Mouse (Mus musculus): ENCODE data around the gene Hsf4.

The Hsf4 gene

DNA sequence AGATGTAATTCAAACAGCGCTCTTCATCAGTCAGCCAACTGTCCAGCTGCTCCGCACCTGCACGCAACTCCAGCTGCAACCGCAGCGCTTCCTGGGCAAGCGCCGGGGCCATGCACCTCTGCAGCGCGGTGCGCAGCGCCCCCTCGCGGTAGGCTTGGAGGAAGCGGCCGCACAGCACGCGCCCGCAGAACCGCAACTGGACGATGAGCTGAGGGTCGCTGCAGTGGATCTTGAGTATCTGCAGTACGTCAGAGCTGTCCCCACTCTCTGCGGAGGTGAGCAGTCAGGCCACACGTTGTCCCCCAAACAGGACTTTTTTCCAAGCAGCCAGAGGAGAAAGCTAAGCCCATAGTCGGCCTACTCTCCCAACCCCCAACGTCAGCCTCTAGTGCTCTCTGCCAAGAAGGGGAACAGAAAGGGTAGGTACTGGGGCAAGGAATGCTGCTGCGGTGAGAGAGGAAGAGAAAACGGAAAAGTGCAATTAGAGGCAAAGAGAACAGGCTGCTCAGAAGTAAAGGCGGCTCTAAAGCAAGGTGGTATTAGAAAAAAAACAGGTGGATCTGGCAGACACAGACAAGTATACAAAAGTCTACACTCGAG, 9.8 kb upstream of the Hsf4 start:
- no peak for DNase-seq (ENCODE audit: low read depth)

DNA sequence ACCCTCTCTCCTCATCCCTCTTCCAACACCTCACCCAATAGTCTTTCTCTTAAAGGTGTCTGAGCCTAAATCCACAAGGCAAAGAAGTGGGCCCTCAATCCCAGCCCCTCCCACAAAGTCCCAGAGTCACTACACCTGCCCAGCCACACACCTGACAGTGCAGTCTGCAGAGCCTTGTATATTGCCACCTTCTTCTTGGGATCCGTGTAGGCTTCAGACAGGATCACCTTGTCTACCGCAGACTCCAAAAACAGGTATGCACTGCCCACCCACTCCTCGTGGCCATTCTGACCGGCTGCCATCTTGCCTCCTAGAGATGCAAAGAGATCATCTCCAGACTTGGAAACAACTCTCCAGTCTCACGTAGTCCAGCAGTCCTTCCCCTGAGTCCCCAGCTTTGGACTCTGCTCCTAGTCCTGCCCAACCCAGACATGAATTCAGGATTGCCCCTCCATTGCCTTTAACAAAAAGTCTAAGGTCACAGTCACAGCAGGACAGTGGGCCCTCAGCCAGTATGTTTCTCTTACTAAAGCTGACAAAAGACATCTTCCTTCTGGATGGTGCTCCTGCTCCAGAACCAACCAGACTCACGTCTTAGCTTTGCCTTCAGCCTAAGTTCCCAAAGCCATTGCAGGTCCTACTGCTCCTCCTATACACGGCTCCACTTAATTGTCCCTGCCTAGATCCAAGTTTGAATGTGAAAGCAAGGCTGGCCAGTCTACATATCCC, 9.1 kb upstream of the Hsf4 start:
- no peak for DNase-seq (ENCODE audit: low read depth)

DNA sequence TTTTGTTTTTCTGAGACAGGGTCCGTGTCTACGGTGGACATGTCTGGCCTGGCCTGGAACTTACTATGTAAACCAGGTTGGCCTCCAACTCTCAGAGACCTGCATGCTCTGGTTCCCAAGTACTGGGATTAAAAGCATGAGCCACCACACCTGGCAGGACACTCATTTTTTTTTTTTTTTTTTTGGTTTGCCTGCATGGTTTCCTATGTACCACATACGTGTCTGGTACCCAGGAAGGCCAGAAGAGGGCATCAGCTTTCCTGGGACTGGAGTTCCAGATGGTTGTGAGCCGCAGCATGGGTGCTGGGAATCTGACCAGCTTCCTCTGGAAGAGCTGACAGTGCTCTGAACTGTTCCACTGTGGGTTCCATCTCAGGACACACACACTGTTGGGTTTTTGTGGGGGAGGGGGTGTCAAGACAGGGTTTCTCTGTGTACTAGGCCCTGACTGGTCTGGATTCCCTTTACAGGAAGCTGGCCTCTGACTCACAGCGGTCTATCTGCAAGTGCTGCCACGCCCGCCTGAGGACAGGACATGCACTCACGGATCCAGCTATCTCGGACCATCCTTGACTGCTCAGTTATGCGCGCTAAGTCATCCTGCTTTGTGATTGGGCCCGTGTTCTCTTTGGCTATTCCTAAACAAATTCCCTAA, 8.1 kb upstream of the Hsf4 start:
- peak; percentile 91 for DNase-seq (ENCODE audit: low read depth)

DNA sequence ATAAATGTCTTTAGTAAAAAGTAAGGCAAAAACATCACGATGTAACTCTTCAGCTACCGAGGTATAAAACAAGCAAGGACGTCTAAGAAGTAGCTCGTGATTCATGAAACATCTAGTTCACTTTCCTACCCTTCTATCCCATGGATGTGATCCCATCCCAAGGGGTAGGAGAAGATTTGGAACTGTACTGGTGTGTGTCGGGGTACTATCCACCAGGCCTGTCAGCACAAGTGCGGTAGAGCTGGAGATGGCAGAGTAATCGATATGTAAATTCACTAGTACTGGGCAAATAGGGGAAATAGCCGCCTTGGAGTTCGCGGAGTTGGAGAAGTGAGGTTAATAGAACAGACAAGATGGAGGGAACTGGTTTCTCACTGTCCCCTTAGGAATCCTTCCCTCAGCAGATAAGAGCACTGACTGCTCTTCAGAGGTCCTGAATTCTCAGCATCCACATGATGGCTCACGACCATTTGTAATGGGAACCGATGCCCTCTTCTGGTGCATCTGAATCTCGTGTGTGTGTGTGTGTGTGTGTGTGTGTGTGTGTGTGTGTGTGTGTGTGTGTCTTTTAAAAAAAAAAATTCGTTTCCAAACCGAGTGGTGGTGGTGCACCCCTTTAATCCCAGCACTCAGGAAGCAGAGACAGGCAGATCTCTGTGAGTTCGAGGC, 6.2 kb upstream of the Hsf4 start:
- DNase-seq (ENCODE audit: low read depth) = peak; percentile 67

DNA sequence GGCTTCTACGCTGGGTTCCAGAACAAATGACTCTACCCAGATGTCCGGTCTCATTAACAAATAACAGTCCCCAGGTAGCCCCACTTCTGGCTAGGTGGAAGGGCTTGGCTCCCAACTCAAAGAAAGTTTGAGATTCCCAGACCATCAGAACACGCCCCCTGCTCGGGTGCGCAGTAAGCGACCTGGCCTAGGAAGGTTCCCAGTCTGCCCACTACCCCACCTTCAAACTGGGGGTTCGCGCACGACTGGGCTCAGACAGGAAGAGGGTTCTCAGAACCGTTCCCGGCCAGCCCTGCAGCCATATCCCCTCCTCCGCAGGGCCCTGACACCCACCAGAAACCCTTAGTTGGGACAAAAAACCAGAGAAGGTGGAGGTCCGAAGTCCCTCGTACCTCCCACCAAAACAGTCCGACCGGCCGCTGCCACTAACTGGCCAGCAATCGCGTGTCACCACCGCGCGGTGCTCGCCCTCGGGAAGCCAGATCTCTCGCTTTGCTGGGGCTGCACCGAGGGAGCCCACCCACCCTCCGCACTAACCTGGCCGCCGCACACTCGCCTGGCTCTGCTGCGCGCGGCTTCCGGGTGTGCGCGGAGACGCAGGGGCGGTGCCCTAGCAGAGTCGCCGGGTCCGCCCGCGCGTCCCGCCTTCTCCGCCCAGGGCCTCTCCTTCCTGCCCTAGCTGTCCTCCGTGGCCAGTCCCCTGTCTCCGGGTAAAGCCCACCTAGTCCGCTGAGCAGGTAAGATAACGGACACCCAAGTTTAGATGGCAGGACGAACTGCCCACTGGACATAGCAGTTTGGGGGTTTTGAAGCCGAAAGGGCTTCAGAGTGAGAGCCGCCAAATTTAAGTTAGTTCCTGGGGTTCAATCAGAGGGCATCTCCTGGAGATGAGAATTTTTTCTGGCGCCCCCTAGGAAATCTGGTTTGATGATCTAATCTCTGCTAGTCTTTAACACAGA, 5.3 kb upstream of the Hsf4 start, which contains the start of the genes Tradd and Fbxl8:
Gene Tradd, minus strand, starts transcription at position 586 of the 959 bp plus-strand sequence.
Gene Fbxl8, plus strand, starts transcription at position 625 of the 959 bp plus-strand sequence.
- DNase-seq (ENCODE audit: low read depth) = peak; percentile 77

DNA sequence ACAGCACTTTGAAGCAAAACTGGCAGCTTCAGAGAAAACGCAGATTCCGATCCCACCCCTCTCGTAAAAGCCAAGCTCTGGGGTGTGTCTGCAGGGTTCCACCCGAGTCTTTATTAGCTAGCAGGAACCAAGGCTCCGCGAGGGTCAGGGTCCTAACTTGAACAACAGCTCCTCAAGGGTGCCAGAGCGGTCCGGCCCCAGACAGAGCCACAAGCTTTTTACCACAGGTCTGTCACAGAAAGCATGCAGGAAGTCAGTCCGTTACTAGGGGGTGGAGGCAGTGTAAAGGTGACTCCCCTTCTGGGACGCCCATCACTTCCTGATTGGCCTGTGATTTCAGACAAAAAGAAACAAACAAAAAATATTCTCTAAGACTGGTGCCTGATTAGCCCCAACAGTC, 4.5 kb upstream of the Hsf4 start:
- DNase-seq (ENCODE audit: low read depth) = peak; percentile 86

DNA sequence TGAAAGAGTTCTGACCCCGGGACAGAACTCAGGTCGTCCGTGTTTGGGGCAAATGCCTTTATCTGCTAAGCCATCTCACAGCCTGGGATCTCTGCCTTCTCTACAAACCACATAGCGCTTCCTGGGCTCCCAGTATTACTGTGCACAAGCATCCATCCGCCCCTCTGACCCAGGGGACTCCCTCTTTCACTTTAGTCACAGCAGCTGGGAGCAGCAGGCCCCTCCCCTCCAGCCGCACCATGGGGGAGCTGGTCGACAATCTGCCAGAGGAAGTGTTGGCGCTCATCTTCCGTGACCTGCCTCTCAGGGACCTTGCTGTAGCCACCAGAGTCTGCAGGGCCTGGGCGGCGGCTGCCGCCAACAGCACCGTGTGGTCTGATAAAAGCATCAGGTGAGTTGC, 2.8 kb upstream of the Hsf4 start:
- DNase-seq (ENCODE audit: low read depth) = peak; percentile 14

DNA sequence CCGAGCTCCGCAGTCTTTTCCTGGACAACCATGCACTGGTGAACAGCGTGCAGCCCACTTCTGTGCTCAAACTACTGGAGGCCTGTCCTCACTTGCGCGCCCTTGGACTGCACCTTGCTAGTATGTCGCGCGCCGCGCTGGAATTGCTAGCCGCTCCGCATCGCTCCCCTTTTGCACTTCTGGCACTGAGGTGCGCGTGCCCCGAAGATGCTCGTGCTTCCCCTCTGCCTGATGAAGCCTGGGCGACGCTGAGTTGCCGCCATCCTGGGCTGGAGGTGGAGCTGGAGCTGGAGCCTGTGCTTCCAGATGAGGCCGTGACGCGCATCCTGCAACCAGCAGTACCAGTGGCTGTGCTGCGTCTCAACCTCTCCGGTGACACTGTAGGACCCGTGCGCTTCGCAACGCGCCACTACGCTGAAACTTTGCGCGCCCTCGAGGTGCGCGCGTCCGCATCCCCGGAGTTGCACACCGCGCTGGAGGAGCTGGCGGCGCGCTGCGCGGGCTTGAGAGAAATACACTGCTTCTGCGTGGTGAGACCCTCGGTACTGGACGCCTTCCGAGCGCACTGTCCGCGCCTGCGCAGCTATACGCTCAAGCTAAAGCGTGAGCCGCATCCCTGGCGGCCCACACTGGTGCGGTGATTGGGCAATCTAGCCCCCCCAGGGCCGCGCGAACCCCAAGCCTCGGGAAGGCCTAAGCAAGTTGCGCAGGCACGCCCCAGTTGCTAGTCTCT, 1.1 kb upstream of the Hsf4 start:
- no peak for DNase-seq (ENCODE audit: low read depth)

DNA sequence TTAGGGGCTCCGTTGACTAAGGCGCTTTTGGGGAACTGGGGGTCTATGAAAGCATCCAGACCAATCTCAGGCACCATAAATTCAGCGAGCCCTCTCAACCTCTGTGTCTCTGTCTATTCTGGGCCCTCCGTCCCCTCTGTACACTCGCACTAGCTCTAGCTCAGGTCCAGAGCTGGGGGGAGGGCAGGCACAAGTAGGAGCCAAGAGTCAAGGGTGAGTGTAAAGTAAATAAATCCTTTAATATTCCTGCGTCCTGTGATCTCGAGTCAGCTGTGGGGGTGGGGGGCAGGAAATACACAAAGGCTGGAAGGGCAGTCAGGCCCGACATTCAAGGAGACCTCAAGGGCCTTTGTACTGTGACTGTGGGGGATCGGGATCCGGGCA, 534 bp upstream of the Hsf4 start:
- no peak for DNase-seq (ENCODE audit: low read depth)

DNA sequence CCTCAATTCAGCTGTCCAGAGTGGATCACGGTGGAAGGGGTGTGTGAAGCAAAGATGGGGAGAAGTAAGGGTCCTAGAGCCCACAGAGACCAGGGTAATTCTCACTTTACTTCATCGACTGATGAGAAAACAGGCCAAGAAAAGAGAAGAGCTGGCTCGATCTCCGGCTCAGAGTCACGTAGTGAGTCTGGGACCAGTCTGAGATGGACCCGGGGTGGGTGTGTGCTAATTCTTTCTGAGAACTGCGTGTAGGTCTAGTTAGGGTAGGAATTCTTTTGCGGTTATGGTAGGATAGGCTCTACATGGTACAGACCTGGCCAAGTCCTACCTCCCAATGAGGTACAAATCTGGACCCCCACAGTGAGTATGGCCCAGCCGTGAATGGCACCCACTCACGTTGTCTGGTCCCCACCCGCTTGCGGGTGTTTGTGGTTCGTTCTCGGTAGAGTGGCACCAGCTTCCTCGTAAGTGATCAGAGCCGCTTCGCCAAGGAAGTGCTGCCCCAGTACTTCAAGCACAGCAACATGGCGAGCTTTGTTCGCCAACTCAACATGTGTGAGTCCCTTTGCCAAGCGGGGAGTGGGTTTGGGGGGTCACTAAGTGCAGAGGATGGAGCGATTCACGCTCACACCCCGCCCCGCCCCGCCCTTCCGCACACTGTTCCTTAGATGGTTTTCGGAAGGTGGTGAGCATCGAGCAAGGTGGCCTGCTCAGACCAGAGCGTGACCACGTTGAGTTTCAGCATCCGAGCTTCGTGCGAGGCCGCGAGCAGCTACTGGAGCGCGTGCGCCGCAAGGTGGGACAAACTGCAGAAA, 707 bp downstream of the Hsf4 start:
- DNase-seq (ENCODE audit: low read depth) = no peak

DNA sequence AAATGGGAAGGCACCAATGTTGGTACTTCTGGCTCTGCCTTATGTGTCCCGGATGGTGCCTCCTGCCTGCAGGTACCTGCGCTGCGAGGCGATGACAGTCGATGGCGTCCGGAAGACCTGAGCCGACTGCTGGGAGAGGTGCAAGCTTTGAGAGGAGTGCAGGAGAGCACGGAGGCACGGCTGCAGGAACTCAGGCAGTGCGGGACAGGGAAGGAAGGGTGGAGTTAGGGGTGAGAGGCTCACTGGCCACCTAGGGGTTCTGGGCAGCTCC, 1.2 kb downstream of the Hsf4 start:
- DNase-seq (ENCODE audit: low read depth) = no peak

DNA sequence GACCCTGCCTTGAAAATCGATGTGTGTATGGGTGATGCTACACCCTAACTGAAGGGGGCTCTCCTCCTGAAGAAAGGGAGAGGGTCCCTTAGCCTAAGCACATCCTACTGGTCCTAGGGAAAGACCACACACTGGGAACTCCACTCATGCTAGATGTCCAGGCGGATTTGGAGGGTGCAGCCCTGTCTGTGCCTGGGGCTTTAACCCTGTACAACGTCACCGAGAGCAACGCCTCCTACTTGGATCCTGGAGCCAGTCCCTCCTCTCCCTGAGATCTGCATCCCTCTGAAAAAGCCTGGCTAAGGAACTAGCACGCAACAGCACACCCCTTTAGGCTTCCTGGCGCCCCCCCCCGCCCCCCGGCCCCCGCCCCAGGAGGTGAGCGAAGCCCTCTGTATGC, 5.8 kb downstream of the Hsf4 start:
- DNase-seq (ENCODE audit: low read depth) = no peak

DNA sequence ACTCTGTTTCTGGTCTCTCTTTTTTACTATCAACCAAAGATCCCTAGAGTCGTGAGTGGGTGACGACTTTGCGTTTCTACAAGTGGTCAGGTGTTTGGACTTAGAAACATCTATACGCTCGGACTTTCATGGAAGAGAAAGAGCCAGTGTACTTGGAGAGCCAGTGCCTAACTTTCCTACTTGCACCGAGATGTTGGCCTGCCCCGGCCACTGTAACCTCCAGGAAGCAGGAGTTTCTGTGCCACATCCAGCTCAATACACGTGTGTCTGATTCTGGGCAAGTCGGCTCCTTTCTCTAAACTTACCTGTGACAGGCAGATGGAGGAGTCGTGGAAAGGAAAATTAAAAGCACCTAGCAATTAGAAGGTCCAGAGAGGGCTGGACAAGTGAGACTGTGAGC, 6.2 kb downstream of the Hsf4 start, which contains the start of gene Nol3:
Gene Nol3, plus strand, starts transcription at position 301 of the 400 bp plus-strand sequence.
- DNase-seq (ENCODE audit: low read depth) = no peak

DNA sequence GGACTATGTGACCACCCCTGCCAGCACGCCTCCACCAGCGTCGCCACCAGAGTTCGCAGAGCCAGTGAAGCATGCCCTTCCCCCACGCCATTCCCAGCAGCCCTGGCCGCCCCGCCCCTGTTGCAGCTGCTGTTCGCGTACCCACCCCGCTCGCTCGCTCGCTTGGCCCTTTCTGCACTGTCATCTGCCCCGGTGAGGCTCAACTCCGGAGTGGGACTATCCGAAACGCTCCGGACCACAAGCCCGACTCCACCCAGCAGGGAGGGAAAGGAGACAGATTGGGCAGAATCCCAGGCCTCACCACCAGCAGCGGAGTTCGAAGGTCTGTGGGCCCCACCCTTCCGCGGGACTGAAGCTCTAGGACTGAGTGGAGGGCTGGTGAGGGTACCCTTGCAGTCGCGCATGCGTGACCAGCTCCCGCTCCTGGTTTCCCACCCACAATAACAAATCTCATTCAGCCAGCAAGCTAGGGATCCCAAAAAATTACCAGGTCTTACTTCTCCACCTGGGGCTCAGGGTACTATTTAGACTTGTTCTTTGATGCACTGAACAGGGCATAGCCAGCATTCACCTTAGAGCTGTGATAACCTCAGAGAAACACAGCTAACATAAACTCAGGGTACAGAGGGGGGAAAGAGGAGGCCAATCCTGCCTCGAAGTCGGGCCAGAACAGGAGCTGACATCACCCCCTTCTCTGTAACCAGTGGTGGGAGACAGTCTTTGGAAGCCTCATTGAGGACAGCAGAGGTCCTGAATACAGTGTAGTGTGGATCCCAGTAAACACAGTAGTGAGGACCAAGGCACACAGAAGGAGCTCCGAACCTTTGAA, 6.9 kb downstream of the Hsf4 start:
- no peak for DNase-seq (ENCODE audit: low read depth)

DNA sequence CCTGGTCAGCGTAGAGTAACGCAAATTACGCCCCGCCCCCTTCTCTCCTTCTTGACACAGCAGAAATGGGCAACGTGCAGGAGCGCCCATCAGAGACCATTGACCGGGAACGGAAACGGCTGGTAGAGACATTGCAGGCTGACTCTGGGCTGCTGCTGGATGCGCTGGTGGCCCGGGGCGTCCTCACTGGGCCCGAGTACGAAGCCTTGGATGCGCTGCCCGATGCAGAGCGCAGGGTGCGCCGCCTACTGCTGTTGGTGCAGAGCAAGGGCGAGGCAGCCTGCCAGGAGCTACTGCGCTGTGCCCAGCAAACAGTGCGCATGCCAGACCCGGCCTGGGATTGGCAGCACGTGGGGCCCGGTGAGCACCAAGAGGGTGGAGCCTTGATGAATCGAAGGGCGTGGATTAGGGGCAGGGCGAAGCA, 9.3 kb downstream of the Hsf4 start:
- no peak for DNase-seq (ENCODE audit: low read depth)

DNA sequence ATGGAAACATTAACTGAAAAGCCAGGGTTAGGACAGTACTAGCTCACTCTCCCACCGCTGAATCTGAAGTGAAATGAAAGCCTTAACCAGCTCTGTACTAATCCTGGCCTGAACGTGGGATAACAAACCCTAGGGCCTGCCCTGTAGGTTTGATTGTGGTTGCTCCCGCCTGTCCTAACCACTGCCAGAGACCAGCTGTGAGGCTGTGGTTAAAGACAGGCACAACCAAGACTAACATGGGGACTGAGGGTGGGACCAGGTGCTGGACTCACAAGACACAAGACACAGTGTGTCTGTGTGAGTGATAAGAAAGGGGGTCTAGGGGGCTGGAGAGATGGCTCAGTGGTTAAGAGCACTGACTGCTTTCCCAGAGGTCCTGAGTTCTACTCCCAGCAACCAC, 11.0 kb downstream of the Hsf4 start:
- DNase-seq (ENCODE audit: low read depth) = no peak

DNA sequence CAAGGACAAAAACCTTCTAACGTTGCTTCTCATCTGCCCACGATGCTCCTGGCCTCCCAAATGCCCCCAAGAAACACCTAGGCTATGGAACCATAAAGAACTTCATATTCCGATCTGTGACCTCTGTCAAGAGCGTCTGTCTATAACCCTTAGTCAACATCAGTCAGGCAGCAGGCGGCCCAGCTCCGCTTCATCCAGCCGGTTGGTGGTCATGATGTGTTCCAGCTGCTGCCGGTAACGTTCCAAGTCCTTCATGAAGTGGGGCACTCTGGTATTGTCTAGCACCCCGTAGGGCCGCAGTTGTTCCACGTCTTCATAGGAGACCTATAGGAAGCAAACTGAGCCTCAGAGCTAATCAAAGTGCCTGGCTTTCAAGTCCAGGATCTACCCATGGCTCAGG, 12.2 kb downstream of the Hsf4 start:
- DNase-seq (ENCODE audit: low read depth) = no peak

DNA sequence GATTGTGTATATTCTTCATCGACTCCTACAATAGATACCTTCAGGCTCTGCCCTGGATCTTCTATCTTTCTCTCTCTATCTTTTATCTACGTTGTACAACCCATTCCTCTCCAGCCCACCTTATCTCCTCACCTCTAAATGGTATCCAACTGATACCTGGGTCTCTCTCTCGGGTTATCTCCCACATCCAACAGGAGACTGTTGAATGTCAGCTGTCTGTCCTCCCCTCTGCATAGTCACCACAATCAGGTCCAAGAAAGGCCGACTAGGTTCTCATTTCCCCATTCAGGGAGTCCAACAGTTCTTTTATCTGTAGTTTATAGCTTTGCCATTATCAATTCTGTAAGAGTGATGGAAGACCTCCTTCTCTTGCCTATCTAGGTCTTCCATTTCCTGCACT, 12.6 kb downstream of the Hsf4 start:
- no peak for DNase-seq (ENCODE audit: low read depth)

DNA sequence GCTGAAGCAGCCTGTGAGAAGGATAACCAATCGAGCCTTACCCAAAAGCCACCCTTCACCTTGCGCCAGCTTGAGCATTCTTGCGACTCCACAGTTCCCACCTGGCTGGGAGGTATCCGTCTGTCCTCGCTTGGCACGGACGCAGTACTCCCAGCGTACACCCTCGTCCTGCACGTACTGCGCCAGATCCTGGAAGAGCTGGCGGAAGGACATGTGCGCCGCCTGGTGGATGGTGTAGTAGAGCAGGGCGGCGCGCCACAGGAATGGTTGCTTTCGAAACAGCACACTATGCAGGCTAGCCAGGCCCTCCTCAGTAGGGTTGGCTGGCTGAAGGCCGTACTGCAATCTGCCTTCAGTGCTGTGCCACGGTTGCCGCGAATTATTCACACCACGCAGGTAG, 13.5 kb downstream of the Hsf4 start:
- peak; percentile 79 for DNase-seq (ENCODE audit: low read depth)
